Mouse (Mus musculus) natural killer cell, adult 2 months (primary cell): ENCODE measurements around the gene Vipr2.
A peak's percentile ranks its signal among the peaks of the same experiment; 100 is the strongest.

Experiments
- DNase-seq, 2 experiments: peaks; one replicate each; pipeline ENCODE4 v3.0.0; 2022; ENCODE audit warnings: low spot score in 2 of 2

Gene Vipr2

DNA sequence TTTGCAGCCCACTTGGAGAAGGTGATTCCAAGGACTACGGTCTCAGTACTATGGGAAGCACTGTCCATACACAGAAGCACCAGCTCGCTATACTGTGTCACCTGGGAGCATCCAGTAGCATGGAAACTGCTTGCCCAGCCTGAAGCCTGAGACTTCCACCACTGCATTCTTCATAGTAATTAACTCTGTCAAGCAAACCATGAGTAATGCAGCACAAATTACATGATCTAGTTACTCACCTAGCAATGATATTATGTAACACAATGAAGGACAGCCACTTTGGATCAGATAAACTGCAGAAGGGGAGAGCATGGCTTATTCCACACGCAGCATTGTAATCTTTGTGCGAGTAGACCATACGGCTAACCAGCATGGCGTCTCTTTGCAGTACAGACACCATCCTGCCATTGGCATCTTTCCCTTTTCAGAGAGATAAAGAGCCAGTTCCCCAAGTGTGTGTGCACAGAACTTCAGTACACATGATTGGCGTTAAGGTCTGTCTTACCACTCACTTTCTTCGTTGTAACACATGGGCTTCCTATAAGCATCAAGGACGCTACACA, 75.4 kb downstream of the Vipr2 start:
- no peak for DNase-seq

DNA sequence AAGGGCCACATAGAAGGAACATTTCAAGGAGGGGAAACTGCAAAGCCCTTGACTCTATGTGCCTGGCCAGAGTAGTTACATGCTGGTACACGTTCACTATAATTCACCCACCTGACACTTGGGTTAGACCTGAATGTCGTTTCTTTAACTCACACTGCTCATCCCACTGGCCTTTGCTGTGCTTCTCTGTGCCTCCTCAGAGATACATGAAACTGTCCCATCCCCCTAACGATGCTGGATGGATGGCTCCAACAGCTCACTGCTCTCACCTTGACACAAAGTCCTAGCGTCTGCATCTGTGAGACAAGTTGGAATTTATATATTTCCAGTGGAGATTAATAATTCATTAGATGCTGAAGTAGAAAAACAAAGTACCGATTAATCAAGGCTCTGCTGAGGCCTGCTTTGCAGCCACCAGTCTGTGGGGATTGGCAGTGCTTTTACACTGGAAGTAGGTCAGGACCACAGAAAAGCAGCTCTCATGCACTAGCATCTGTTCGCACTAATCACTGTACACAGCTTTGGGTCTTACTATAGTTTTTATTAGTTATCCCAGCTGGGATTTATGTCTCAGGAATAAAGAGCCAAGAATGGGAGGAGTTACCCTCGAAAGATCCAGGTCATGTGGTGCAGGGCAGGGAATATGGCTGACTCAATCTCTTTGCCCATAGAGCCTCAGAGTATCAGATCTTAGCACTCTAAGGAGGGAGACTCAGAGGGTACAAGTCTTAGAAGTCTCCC, 79.4 kb downstream of the Vipr2 start:
- no peak for DNase-seq

DNA sequence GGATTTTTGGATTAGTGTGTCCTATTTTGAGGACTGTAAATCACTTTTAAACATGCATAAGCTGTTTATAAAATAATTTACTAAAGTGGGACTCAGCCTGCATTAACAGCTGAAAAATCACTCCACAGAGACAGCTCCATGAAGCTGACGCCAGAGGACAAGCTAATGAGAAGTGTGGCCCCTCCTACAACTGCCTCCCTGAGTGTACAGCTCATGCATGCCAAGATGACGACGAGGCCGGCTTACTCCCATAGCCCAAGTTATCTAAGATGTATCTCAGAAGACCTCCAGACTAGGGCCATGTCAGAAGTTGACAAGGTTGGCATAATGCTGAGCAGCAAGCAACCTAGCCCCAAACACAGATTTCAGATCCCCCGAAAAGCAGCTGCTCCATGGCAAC, 81.7 kb downstream of the Vipr2 start:
- no peak for DNase-seq

DNA sequence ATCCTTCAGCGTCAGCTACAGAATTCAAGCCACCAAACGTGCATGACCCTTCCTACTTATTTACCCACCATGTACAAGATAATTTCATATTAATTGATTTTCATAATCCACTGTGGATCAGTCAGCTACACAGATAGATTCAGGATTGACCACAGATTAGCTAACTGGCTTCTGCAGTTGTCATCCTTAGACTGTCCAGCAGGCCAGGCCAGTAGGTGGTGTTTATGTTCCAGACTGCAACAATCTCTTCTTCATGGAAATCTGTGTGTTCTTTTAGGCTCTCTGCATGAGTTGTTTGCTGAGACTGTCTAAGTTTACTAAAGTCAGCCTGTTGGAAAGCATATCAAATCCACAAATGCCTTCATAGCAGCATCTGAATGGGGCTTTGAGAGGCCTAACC, 82.2 kb downstream of the Vipr2 start:
- no peak for DNase-seq

DNA sequence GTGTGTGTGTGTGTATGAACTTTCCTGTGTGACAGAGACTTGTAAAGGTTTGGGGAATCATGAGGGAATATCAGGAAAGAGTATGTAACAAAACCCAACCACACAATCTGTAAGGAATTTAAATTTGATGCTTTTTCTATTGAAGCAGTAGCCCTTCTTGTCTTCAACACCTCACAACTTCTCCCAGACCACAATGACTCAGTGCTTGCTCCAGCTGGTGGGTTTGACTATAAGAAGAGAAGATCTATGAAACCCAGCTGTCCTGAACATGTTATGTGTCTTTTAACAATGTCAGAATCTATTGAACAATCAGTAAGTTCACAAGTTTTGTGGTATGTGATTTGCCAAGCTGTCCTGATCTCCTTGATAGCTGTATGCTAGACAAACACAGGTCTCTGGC, 87.8 kb downstream of the Vipr2 start:
- no peak for DNase-seq

DNA sequence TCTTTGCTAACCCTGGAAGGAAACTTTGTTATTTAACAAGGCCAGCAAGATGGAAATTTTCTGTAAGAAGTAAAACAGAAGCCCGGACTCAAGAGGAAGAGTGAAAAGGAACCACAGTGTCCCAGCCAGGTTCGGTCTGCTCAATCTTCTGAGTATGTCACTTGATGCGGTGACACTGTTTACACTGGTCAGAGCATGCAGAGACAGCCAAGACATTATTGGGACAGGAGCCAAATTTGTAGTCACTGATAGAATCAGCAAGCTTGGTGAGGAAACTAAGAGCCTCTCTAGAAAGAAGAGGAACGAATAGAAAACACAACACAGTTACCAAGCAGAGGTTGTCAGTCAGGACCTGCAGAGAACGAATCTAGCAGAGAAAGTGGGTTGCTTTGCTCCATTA, 92.1 kb downstream of the Vipr2 start:
- DNase-seq, result no peak

DNA sequence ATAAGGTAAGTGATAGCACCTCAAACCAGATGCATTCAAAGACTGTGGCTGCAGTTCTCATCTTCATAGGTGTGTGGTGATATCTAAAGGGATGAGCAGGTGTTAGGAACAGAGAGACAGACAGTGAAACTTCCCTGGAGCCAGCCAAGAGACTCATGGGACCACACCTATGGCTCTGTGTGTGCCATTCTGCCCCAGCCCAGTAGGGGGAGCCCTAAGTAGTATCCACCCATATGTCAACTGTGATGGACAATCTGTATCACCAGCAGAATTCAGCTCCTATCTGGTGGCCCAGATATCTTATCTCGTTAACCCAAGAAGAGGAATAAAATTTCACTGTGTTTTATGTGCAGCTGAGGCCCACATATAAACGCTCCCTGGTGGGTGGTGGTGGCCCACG, 99.4 kb downstream of the Vipr2 start:
- DNase-seq, result peak; percentile 26 to 37

DNA sequence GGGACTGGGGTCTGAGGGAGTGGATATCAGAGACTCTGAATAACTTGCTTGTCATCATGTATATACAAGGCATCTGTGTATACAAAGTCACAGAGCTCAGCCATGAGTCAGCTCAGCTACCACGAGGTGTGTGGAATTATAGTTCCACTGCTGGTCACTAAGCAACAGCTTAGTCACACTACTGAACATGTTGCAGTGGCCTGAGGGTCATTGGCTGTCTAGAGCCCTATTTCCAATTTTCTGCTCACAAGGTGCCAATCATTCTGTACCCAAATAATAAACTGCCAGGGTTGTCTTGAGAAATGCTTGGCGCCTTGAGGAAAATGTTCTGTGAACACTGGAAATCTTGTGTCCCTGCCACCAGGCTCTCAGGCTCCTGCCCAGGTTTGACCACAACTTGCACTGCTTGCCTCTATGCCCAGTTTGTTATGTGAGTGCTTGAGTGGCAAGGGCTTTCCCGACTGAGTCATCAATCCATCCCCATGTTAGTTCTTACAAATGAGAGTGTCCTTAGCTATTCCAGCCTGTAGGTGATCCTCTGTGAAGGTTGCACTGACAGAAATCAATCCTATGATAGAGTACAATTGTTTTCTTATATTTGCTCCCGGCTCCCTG, 104.0 kb downstream of the Vipr2 start:
- DNase-seq, result no peak

DNA sequence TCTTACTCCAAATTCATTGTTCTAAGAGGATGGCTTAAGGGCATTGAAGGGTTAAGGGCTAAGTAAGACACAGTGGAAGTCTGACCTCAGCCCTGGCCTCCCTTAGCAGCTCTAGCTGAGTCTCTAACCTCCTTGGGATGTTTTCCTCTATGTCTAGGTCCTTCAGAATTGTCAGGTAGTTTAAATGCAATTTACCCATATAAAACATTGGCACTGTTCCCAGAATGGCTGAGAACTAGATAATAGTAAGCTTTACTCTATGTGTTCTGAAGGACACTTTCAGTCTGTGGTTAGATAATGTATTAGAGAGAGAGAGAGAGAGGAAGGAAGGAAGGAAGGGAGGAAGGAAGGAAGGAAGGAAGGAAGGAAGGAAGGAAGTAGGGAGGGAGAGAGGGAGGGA, 104.8 kb downstream of the Vipr2 start:
- no peak for DNase-seq

DNA sequence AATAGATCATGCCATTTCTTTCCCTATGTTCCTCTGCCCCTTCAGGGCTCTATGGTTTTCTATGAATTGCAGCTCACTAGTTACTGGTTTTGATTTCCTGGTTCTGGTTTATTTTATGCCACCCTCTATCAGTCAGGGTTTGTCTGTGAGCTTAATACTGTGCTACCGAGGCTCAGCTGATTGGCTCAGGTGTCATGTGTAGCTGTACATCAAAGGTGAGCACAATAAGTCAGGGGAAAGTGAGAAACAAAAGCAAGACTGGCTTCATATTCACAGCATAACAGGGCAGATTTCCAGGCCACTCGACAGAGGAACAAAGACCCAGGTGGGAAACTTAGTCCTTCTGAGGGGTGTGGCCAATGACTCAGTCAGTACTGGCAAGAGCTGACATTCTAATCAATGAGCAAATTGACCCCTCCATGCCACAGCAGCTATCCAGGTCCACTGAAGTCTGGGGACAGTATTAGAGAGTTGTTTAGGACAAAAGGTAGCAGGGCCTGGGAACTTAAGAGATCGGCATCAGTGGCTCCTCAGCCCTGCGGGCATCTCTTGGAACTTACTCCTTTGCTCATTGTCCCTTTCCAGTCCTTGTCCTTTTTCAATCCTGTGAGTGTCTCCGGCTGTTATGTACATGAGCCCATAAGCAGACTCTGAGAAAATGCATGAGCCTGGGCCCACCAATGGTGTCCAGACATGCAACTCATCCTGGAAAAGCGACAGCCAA, 105.8 kb downstream of the Vipr2 start:
- DNase-seq, result no peak

DNA sequence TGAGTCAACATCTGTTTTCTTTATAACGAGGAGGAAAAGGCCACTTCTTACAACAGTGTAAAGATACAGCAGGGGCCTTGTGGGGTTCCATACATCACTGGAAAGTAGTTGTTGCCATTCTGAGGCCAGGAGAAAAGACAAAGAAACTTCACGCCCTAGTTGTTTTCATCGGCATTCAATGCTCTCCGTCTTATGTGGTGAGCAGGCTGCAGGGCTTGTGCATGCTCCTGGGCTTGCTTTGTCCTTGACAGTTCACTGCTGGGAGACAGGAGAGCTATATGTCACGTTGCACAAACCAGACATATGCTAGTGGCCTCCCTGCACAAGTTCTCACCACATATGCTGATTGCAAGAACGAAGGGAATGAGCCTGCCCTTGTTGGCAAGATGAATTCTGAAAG, 116.4 kb downstream of the Vipr2 start:
- no peak for DNase-seq

DNA sequence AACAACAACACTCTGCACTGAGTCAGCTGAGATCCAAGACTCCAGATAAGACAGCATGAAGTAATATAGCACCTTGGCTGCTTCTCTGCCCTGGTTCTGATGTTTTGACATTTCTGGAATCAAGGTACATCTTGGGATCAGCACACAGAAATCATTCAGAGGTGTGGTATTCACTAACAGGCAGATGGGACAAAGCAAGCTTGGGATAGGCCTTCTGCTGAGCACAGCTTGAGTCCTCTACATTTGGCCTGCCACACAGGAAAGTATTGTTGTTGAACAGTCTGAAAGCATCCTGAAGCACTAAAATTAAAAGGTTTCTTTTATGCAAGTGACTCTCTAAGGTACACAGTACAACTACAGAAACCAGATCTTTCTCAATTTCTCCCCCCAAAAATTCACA, 117.1 kb downstream of the Vipr2 start:
- no peak for DNase-seq
